8 mouse cellular contexts compared by ENCODE assay signal in the genomic region with DNA sequence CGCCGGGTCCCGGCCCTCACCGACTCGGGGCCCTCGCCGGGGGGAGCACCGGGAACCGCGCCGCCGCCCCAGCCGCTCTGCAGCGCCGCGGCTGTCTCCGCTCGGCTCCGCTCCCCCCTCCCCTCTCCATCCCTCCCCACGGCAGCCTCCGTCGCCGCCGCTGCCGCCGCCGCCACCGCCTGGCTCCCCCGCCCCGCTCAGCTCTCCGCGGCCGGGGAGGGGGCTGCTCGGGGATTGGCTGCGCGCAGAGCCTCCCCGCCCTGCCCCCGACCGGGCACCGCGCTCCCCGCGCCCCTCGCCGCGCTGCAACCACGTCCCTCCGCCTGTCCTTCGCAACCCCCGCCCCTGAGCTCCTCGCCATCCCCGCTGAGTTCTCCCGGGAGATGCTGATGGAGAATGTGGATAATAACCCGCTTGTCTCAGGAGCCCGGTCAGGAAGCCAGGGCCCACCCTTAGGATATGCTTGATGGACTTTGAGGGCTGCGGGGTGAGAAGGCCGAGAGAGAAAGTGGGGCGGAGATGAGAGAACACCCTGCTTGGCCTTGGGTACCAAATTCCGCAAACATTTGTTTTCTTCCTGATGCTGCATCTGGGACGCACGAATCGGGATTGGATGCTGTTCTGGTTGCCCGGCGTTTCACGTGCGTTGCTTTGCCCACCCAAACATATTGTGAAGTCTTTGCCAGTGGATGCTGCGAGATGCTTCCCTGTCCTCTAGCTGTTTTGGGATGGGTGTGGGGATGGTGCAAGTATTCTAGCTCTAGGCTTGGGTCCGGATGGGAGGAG. TPM values are rescaled to one million over a fixed set of nuclear protein-coding genes. Genes with fewer than 3 reads are reported as not detected.
A peak's percentile ranks its signal among the peaks of the same experiment; 100 is the strongest.
DNase-seq lines count a peak whose midpoint lies in the region; ATAC-seq and TF ChIP-seq lines count a peak whose summit lies in the region.

Gene Fam131b (minus strand): TSS at position 162 of the 786 bp plus-strand sequence.

- WGBS in embryonic facial prominence, embryonic 14.5 days: under 1% methylated on average over 18 of the region's 68 CpGs
- 2% methylated on average over 50 of the region's 68 CpGs for WGBS in macrophage (ENCODE audit: missing documents)

- H3K9me3 ChIP-seq in CH12.LX (replicated peaks; ENCODE audit: low read length): peaks cover 3% of the 10 kb centered on the region
- H3K9me3 ChIP-seq in embryonic facial prominence, embryonic 14.5 days (ENCODE audit: control insufficient read depth, low read length): no peaks in the 10 kb centered on the region

- H3K36me3 ChIP-seq in CH12.LX (replicated peaks in 1 of 2; ENCODE audit: control insufficient read depth in 1 of 2, insufficient read depth in 1 of 2, low read length in 1 of 2) (no peaks in the 10 kb centered on the region), macrophage (ENCODE audit: inconsistent target) (no peaks in the 10 kb centered on the region)
- H3K36me3 ChIP-seq in embryonic facial prominence, embryonic 14.5 days (ENCODE audit: control insufficient read depth, insufficient read depth, low read length): no peaks in the 10 kb centered on the region

- H3K27ac ChIP-seq in CH12.LX (ENCODE audit: insufficient read depth, low read depth) (no peak within 1 kb of the TSS), macrophage (no peak within 1 kb of the TSS)
- H3K27ac ChIP-seq in embryonic facial prominence, embryonic 14.5 days (replicated peaks; ENCODE audit: low read depth, low read length): no peak within 1 kb of the TSS; the same call in 1 of the 2 replicates

- TF ChIP-seq POLR2A in CH12.LX (IDR thresholded peaks at IDR 0.05; ENCODE audit: low read depth, low read length): no peak

- no peaks in the 10 kb centered on the region; a peak in 1 of 4 replicates for H3K4me1 ChIP-seq in CH12.LX (ENCODE audit: control insufficient read depth in 1 of 2, insufficient read depth in 2 of 2)
- H3K4me1 ChIP-seq in embryonic facial prominence, embryonic 14.5 days (ENCODE audit: control insufficient read depth, insufficient read depth, low read length): 0 out of 2 replicates have a peak, but pooled peaks cover 4% of the 10 kb centered on the region

- H3K79me2 ChIP-seq in CH12.LX (replicated peaks; ENCODE audit: control insufficient read depth, extremely low read depth, insufficient read depth, poor library complexity, severe bottlenecking) (no peaks in the 10 kb centered on the region), macrophage (ENCODE audit: inconsistent target) (no peaks in the 10 kb centered on the region)

- no peak for TF ChIP-seq CTCF in CH12.LX (conservative IDR thresholded peaks at IDR 0.05 in 1 of 2, IDR thresholded peaks at IDR 0.05 in 1 of 2; ENCODE audit: low read depth in 2 of 2, low read length in 2 of 2)

- H3K4me2 ChIP-seq in CH12.LX (ENCODE audit: insufficient read depth, low read depth, poor library complexity, severe bottlenecking): peak within 1 kb of the TSS; percentile 87
- peak within 1 kb of the TSS; percentile 79 for H3K4me2 ChIP-seq in embryonic facial prominence, embryonic 14.5 days (ENCODE audit: low read depth, low read length)

- H3K27me3 ChIP-seq in CH12.LX (replicated peaks): peaks cover 27% of the 10 kb centered on the region
- peaks cover 22% of the 10 kb centered on the region for H3K27me3 ChIP-seq in embryonic facial prominence, embryonic 14.5 days (replicated peaks; ENCODE audit: control insufficient read depth, insufficient read depth, low read length)

- no peak for TF ChIP-seq RAD21 in CH12.LX (IDR thresholded peaks at IDR 0.05; ENCODE audit: low read depth, low read length)

- intact Hi-C loops in heart, postnatal 14 days (cut with DNase I): loop anchor here (1.0 to 10.0 kb wide), 2 partner anchors 97 to 560 kb away; no protein-coding TSS in a partner anchor

- in situ Hi-C loops in CH12.LX (cut with MboI; ENCODE audit: low pct_ligation_motif_present, low pct_unique_long_range_greater_than_20kb, low sequenced_read_pairs): loop anchor here (10.0 to 25.0 kb wide), 2 partner anchors 90 to 263 kb away; partner anchors contain the start of gene Tcaf3

- H3K4me3 ChIP-seq in CH12.LX (replicated peaks in 1 of 3; ENCODE audit: low read depth in 2 of 3, low read length in 2 of 3, poor library complexity in 1 of 3) (peak within 1 kb of the TSS; percentile 38 to 73 (median 63)), macrophage (ENCODE audit: inconsistent target) (peak within 1 kb of the TSS; percentile 7; the same call in 1 of the 2 replicates)
- H3K4me3 ChIP-seq in embryonic facial prominence, embryonic 14.5 days (ENCODE audit: low read depth, low read length): peak within 1 kb of the TSS; percentile 62

- DNase-seq in CH12.LX (ENCODE audit: extremely low read depth): peak; percentile 20
- peak; percentile 9 for DNase-seq in adrenal gland, postnatal 36 days
- DNase-seq in embryonic facial prominence, embryonic 14.5 days (ENCODE audit: low spot score): peak; percentile 46
- DNase-seq in heart, postnatal 14 days: peak; percentile 45 to 68
- DNase-seq in layer of hippocampus, postnatal 14 days (ENCODE audit: low spot score in 2 of 2): peak; percentile 62 to 75
- DNase-seq in right cerebral cortex, postnatal 36 days (ENCODE audit: low spot score in 2 of 2): peak; percentile 45 to 65
- no peak for DNase-seq in urinary bladder, postnatal 14 days (ENCODE audit: low spot score)

- dilution Hi-C loops in CH12.LX (cut with MboI; ENCODE audit: extremely low pct_ligation_motif_present, extremely low pct_unique_long_range_greater_than_20kb, low sequenced_read_pairs): no loop called here

- H3K9ac ChIP-seq in CH12.LX (ENCODE audit: insufficient read depth, low read depth): peak within 1 kb of the TSS; percentile 41
- H3K9ac ChIP-seq in embryonic facial prominence, embryonic 14.5 days (ENCODE audit: low read depth, low read length): peak within 1 kb of the TSS; percentile 66

- ATAC-seq in embryonic facial prominence, embryonic 14.5 days (ENCODE audit: low read depth): peak; percentile 89

- TF ChIP-seq EP300 in CH12.LX (IDR thresholded peaks at IDR 0.05; ENCODE audit: low read length): no peak

TF ChIP-seq in CH12.LX, 34 proteins besides CTCF, POLR2A, EP300 and RAD21:
- TF ChIP-seq MAZ (IDR thresholded peaks at IDR 0.05; ENCODE audit: low read depth, low read length) (0 out of 2 replicates have a peak, but pooled peaks have one; percentile 4), NRF1 (IDR thresholded peaks at IDR 0.05; ENCODE audit: low read depth, low read length) (no peak)
TF ChIP-seq in CH12.LX: peak in this region for 1.

RNA-seq across cellular contexts. Expression of gene Fam131b, which starts in this region (rescaled TPM):
- total RNA-seq in CH12.LX (2012; rRNA removed): 0.04 TPM in 1 of 2 replicates, not detected in the other
- 0.05 TPM in 2 replicates for total RNA-seq in CH12.LX (2014; rRNA removed)
- 0.09 TPM in 1 of 2 replicates, not detected in the other for polyA plus RNA-seq in CH12.LX (2012; ENCODE audit: insufficient read length, low read depth)
- under 1 TPM; 0.23 to 0.60 TPM for total RNA-seq in adrenal gland, postnatal 36 days (2021)
- 0.43 and 0.46 TPM in 2 replicates for polyA plus RNA-seq in embryonic facial prominence, embryonic 14.5 days (2014; fragmentation: Nextera tagmentation; extraction: Ambion mirVana)
- total RNA-seq in heart, postnatal 14 days (2021): 1 to 10 TPM; 1.1 to 1.2 TPM
- 10 to 100 TPM; 76.4 to 77.5 TPM for total RNA-seq in layer of hippocampus, postnatal 14 days (2021)
- total RNA-seq in macrophage (2018; cell fraction: chromatin; rRNA removed): under 1 TPM in 1 of 26 experiments, not detected in 25; 0.16 TPM
- total RNA-seq in macrophage (2018; cell fraction: cytosol; rRNA removed): not detected
- total RNA-seq in macrophage (2018; cell fraction: nucleus; rRNA removed): not detected
- polyA plus RNA-seq in macrophage (2018): not detected in 3 replicates

Comparison
In these comparisons a context has a peak if more than half of its experiments do, and no peak if none do; other contexts are left out.
1. RNA of gene Fam131b (total RNA-seq): 76.4 to 77.5 TPM in layer of hippocampus, postnatal 14 days; 1.1 to 1.2 TPM in heart, postnatal 14 days, 0.23 to 0.60 TPM in adrenal gland, postnatal 36 days and 0.04 to 0.05 TPM in CH12.LX; every median in the first group is over 10 times any median in the second.
2. Peak in DNase-seq, H3K4me3 ChIP-seq, H3K9ac ChIP-seq and H3K4me2 ChIP-seq in CH12.LX; RNA of the gene not detected or under 1 TPM.
3. Peak in DNase-seq in adrenal gland, postnatal 36 days; RNA of the gene not detected or under 1 TPM.
4. Peak in DNase-seq, ATAC-seq, H3K4me3 ChIP-seq, H3K9ac ChIP-seq and H3K4me2 ChIP-seq in embryonic facial prominence, embryonic 14.5 days; RNA of the gene not detected or under 1 TPM.
5. H3K4me3 ChIP-seq: peak in every context shown above with its lines; median percentile 63 in CH12.LX; 62 in embryonic facial prominence, embryonic 14.5 days; 7 in macrophage.